Mouse (Mus musculus) erythroblast, adult 5-6 weeks (primary cell): ENCODE measurements at regions not wholly inside any gene's neighbourhood (a gene's known extent, or its start where the extent isn't known, plus 50 kb on each side); places are given as distances from the start of the nearest gene placed in this dataset.

Experiments used
- ATAC-seq: replicated peaks from 2 replicates; pipeline ENCODE4 v1.8.0; 2016; ENCODE audit warnings: moderate number of reproducible peaks, mild to moderate bottlenecking, moderate TSS enrichment, inconsistent platforms; ENCODE audit not compliant: poor library complexity, low FRiP score, severe bottlenecking

DNA sequence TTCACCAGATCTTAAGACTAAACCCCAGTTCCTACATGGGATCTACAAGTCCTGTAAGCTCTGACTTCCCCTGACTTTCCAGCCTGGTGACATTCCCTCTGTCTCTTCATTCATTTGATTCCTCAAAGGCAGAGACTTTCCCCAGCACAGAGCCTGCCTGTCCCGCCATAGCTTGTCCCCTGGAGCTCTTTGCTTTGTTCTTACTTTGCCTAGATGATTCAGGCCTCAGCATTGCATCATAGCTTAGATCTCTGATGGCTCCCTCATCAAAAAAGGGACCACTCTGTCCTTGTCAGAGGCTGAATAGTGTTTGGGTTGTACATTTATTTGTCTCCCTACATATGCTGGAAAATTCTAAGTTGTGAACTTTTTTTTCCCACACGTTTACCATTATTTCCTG lies 57.6 kb upstream of the Exoc6 start:
- ATAC-seq: no peak

DNA sequence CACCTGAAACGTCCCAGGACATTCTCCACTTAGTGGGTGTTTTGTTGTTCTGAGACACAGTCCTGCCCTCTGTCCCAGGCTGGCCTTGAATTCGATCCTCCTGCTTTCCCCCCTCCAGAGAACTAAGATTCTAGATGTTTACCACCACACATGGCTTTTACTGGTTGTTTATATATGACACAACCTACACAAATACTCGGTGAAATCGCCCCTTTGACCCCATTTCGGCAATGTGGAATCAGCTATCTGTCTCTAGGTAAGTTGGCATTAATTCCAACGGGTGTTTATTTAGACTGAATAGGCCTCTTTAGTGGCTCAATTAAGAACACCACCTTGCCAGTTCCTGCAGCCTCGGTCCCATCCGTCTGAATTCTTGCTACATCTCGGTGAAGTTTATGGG lies 56.8 kb upstream of the Exoc6 start:
- ATAC-seq: no peak

DNA sequence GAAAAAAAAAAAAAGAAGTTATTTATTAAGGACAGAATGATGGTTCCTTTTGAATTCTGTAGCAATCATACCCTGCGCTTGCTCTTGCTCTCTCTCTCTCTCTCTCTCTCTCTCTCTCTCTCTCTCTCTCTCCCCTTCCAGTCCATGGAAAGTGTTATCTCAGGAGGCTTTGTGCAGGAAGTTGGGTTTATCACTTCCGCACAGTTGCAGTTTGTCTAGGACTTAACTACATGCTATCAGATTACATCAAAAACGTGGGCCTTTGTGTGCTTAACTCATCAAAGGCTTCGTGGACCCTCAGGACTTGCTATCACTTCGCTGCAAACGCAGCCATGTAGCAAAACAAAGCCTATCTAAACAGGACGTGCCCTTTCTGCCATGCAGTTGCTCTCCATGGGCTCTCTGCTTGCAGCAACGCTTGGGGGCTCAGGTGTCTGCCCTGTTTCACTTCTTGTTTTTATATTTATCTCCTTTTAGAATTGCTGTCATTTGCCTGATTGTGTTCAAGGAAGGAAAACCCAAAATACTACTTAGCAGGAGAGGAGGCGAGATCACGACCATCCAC lies 56.2 kb upstream of the Exoc6 start:
- ATAC-seq: no peak

DNA sequence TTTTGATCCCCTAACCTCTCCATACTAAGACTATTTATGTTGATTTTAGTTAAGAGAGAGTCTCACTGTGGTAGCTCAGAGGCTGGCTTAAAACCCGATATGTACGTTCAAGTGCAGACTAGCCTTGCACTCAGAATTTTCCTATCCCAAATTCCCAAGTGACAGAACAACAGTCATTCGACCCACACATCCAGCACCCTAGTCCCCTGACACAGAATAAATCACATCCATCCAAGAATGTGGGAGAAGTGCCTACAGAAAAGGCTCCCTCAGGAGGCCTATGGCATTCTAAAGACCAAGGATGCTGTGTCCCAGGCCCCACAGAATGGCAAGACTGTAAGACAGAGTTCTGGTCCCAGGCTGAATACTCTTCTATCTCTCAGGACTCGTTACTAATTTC lies 55.4 kb upstream of the Exoc6 start:
- no peak for ATAC-seq

DNA sequence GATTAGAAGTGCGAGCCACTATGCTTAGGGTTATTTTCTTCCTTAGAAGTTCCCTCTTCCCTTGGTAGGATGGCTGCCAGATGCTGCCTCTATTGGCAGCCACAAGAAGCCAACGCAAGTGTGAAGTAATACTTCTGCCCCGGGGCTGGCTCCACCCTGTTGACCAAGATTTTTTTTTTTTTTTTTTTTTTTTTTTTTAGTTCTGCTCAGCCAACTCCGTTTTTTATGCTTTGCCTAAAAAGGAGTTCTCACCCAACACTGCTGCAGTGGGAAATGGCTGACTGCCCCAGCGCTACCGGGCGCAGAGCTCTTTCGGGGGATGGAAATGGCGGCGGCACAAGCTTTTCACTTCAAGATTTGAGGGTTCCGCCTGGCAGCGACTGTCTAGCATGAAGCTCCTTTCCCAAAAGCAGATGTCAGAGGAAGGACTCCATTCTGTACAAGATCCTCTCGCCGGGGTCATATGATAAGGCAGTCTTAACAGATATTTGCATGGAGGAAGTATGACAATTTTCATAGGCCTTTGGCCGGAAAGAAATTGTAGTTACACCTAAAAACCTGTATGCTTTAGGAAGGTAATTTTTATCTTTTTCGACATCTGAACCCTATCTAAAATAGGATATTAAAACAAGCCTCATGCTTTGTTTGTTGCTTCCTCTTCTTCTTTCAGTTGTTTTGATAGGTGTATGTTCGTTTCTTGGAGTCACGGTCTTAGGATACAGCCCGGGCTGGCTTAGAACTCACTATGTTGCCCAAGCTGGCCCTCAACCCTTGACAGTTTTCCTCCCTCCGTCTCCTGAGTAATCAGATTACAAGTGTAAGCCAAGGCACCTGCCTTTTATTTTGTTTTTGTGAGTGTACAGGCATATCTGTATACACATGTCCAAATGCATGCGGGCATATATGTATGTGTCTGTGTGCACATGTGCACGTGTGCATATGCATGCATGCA lies 54.6 kb upstream of the Exoc6 start:
- ATAC-seq: 0 out of 2 replicates have a peak, but pooled peaks have one; percentile 42

DNA sequence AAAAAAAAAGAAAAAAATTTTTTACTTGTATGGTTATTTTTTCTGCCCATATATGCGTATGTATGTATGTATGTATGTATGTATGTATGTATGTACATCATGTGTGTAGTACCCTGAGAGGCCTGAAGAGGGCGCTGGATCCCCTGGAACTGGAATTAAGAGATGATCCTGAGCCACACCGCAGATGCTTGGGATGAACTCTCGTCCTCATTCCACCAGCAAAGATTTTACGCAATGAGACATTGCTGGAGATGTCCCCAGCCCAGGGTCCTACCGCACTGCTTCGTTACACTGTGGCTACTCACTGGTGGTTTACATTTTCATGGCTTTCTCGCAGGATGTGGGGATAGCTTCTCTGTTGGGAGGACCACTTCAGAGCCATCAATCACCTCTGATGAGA lies 53.5 kb upstream of the Exoc6 start:
- ATAC-seq: no peak

DNA sequence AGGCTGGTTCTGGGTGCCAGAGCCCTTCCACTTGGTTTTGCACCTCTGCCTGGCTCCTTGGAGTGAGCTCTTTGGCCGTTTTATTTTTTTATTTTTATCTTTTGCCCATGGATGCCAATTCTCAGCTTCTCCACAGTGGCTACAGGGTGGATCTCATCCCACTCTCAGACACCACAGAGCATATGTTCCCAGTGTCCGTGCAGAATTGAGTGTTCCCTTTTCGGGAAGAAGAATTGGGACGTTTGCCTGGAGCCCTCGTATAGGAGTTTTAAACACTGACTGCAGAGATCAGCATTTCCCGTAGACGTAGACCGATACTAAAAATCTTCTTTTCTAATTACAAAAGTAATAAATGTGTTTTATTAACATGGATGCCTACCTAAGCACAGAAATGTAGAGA lies 53.1 kb upstream of the Exoc6 start:
- ATAC-seq: no peak

DNA sequence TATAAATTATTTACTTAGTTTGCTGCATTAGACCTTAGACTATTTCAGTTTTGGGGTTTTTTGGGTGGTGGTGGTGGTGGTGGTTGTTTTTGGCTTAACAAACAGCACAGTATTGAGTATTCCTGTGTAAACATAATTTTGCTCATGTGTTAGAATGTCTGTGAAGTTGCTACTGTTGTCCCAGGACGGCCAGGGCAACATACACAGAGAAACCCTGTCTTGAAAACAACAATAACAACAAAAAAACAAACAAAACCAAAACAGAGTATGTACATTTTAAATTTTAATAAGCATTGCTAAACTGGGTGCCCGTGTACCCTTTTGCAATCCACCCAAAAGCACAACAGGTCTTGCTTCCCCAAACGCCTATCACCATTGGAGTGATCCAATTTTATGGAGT lies 51.8 kb upstream of the Exoc6 start:
- no peak for ATAC-seq
